Mouse (Mus musculus) embryo, embryonic 11.5 days (tissue): Measurements from ENCODE around the gene Mafg.
"Not testable (repeated sequence)": the region's sequence is repeated elsewhere in the genome, so short reads cannot be mapped to it uniquely, and the experiment has no call there.

Experiments
- DNase-seq: peaks from one replicate; pipeline ENCODE4 v3.0.0-alpha.2; 2012; ENCODE audit warnings: low read depth, low spot score

Mafg gene

GRCm38 (mm10) chr11:120633520-120634343, at the start of gene Mafg:
Gene Mafg, minus strand, starts transcription at chr11:120633600.
- DNase-seq, result peak; percentile 94

GRCm38 (mm10) chr11:120682683-120683082, 49.3 kb upstream of the Mafg start:
- DNase-seq, result no peak

GRCm38 (mm10) chr11:120679909-120680308, 46.5 kb upstream of the Mafg start:
- DNase-seq, result no peak

GRCm38 (mm10) chr11:120676951-120677350, 43.6 kb upstream of the Mafg start:
- DNase-seq, result no peak

- DNase-seq, result not testable (repeated sequence)
Measured at GRCm38 (mm10) chr11:120675875-120676274, 42.5 kb upstream of the Mafg start.

- no peak for DNase-seq
Measured at GRCm38 (mm10) chr11:120673594-120674122, 40.3 kb upstream of the Mafg start.

GRCm38 (mm10) chr11:120672687-120673593, 39.5 kb upstream of the Mafg start, which contains the start of gene Aspscr1:
Gene Aspscr1, plus strand, starts transcription at chr11:120672973.
- peak; percentile 92 for DNase-seq

- no peak for DNase-seq
Measured at GRCm38 (mm10) chr11:120666617-120667016, 33.2 kb upstream of the Mafg start.

- DNase-seq, result no peak
Measured at GRCm38 (mm10) chr11:120665406-120665805, 32.0 kb upstream of the Mafg start.

- DNase-seq, result no peak
Measured at GRCm38 (mm10) chr11:120663714-120664113, 30.3 kb upstream of the Mafg start.

GRCm38 (mm10) chr11:120662759-120663158, 29.4 kb upstream of the Mafg start:
- DNase-seq, result no peak

GRCm38 (mm10) chr11:120661076-120661460, 27.7 kb upstream of the Mafg start, which contains the start of gene Notum:
Gene Notum, minus strand, starts transcription at chr11:120661175.
- no peak for DNase-seq

GRCm38 (mm10) chr11:120660301-120661075, 27.1 kb upstream of the Mafg start:
- no peak for DNase-seq

- no peak for DNase-seq
Measured at GRCm38 (mm10) chr11:120659509-120660300, 26.3 kb upstream of the Mafg start.

- DNase-seq, result peak; percentile 60
Measured at GRCm38 (mm10) chr11:120658876-120659410, 25.5 kb upstream of the Mafg start.

GRCm38 (mm10) chr11:120657301-120657700, 23.9 kb upstream of the Mafg start:
- no peak for DNase-seq

- DNase-seq, result no peak
Measured at GRCm38 (mm10) chr11:120654741-120655140, 21.3 kb upstream of the Mafg start.

- no peak for DNase-seq
Measured at GRCm38 (mm10) chr11:120651872-120652271, 18.5 kb upstream of the Mafg start.

GRCm38 (mm10) chr11:120648001-120648476, 14.6 kb upstream of the Mafg start, which contains the start of gene Myadml2:
Gene Myadml2, minus strand, starts transcription at chr11:120648158.
- no peak for DNase-seq
